Mouse (Mus musculus) ZHBTc4 (cell line): Measurements from ENCODE around the gene Vil1.

Experiments
- DNase-seq: peaks from one replicate; pipeline ENCODE4 v3.0.0-alpha.2; 2011; ENCODE audit warnings: low read depth, low spot score

The Vil1 gene

DNA sequence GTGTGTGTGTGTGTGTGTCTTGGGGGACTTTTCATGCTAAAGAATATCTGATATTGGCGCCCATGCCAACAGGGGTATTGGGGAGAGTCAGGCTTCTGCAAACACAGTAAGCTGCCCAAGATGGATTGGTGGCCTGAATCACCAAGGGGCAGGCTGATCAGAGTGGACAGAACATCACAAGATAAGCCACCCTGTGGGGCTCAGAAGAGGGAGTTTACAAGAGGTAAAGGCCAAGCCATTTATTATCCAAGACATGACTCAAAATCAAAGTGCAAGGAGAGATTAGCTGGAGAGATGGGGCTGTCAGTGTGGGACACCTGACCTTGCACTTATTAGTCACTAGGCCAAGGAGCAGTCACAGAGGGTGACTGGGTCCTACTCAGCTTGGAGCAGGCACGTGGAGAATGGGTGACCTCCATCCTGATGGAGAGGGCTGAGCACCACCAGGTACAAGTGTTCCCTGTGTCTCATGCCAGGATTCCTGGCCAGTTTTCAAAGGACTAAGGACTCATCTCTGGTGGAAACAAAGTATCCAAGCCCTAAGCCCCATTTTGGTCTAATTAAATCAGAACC lies 2.7 kb downstream of the Vil1 start:
- no peak for DNase-seq

DNA sequence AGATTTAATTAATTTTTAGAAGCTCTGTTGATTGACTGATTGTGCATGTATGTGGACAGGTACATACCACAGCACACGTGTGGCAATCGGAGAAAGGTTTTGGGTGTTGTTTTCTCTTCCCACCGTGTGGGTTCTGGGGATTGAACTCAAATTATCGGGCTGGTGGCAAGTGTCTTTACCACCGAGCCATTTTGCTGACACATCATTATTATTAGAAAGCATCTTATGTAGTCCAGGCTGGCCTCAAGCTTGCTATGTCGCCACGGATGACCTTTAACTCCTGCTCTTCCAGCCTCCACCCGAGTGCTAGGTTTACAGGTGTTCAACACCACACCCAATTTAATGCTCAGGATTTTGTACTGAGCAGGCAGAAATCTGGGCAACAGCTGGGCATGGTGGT lies 3.5 kb downstream of the Vil1 start:
- DNase-seq, result no peak

DNA sequence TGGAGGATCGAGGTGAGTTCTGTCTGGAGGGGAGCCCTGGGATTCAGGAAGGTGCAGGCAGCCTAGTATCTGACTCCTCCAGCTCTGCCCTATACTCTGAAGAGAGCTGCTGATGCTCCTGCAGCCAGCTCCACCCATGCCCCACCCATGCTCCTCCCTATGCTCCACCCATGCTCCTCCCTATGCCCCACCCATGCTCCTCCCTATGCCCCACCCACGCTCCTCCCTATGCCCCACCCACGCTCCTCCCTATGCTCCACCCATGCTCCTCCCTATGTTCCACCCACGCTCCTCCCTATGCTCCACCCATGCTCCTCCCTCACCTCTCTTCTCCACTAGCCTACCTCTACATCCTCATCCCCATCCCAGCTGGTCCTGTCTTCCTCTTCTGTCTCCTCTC lies 6.0 kb downstream of the Vil1 start:
- peak; percentile 62 for DNase-seq

DNA sequence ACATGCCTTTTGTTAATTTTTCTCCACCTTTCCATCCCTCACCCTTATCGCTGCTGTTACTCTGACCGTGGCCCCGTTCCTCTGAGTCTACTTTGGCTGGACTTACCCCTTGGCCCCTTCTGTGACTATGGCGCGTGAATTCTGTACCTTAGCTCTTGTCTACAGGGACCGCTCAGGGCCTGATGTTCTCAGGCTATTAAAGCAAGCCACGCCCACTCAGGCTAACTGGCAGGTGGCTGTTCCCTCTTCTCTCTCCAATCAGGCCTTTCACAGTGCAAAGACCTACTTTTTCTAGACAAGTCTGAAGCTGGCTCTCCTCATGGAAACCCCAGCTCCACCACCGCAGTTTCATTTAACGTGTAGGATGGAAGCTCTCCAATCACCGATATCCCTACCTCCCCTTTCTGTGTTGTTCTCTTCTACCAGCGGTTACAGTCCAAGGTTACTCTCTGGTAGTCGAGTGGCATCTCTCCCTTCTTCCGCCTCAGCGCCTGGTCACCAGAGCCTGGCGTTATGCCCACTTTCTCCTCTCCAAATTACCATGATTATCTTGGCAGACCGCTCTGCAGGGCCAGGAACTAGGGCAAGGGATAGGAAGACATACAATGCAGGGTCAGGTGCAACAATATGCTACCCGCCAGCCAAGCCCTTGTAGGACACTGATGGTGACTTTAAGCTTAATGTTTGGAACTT lies 9.7 kb downstream of the Vil1 start:
- peak; percentile 78 for DNase-seq

DNA sequence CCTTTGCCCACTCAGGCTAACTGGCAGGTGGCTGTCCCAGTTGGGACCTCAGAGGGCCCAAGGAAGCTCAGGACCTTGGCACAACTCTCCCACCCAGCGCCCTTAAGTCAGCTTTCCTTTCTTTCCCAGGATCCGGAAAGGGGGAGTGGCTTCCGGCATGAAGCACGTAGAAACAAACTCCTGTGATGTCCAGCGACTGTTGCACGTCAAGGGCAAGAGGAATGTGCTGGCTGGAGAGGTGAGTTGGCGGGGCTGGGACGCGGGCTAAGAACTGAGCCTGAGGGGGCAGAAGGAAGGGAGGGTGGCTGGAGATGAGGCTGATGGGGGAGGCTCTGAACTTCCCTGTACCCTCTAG lies 10.2 kb downstream of the Vil1 start:
- peak; percentile 39 for DNase-seq

DNA sequence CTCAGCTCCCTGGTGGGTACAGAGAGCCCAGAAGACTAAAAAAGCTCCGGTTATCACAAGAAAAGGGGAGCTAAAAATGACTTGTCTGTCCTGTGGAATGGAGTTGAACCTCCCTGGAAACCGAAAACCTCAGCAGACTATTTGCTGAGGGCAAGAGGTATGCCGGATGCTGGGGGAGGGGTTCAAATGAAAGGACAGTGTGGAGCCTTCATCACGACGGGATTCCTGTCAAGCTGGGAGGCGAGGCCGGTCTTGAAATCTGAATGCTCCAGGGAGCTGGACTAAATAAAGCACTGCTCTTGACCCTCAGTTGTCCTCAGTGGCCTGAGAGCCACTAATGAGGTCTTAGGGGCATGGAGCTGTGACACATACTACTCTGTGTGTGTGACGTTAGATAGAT lies 14.0 kb downstream of the Vil1 start:
- DNase-seq, result peak; percentile 34

DNA sequence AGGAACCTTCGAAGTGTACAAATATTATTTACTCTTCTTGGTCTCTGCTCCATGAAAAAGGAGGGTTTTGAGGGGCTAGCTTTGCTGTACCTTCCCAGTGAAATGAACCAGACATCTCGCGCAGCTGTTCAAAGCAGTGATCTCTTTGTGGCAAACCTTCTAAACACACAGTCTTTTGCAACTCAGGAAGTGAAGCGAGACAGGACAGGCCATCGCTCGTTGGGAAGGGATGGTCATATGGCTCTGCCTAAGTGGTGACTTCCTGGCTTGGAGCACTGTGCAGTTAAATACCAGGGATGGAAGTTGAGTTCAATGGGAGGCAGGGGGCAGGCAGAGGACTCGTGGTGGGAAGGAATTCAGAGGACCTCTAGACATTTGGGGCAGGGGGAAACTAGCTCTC lies 16.7 kb downstream of the Vil1 start:
- no peak for DNase-seq

DNA sequence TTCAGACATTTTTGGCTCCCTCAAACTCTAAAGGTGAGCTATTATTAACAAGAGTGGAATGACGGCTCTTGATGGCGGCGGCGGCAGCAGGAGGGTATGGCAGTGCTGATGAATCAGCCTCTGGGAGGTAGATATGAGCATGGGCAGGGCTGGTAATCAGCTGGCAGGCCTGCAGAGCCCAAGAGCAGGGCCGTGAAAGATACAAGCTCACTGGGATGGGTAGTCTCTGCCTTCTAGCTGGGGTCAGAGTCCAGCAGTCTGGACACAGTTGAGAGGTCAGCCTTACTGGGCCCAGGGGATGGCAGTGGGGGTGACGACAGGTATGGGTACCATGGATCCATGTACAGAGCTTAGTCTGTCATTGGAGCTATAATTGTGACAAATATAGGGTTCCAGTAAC lies 24.0 kb downstream of the Vil1 start:
- no peak for DNase-seq

DNA sequence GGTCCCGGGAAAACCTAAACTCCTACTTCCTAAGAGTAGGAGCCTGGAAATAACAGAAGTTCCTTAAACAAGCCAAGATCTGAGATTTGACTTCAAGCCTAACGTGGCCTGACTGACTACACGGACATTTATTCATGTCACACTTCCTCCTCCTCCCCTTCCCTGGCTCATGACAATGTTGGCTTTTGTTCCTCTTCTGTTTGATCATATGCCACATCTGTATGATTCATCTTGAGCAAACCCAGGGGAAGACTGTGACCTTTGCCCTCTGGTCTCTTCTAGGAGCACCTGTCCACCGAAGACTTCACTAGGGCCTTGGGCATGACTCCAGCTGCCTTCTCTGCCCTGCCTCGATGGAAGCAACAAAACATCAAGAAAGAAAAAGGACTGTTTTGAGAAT lies 25.4 kb downstream of the Vil1 start:
- no peak for DNase-seq

DNA sequence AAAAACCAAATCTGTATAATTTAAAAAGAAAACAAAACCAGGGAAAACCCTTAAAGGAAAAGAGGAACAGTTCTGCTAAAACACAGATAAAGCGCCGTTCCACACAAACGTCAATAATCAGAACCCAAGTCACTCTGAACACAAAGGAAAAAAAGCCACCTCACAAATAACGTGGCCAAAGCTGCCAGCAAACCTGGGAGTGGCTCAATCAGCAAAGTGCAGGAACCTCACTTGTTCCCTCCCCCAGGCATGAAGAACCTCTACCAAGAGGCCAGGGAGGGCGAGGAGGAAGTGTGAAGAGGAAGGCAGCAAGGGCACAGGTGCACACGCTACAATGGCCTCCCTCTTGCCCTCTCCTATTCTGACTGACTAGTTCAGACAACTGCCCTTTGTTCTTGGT lies 26.4 kb downstream of the Vil1 start:
- DNase-seq, result peak; percentile 10

DNA sequence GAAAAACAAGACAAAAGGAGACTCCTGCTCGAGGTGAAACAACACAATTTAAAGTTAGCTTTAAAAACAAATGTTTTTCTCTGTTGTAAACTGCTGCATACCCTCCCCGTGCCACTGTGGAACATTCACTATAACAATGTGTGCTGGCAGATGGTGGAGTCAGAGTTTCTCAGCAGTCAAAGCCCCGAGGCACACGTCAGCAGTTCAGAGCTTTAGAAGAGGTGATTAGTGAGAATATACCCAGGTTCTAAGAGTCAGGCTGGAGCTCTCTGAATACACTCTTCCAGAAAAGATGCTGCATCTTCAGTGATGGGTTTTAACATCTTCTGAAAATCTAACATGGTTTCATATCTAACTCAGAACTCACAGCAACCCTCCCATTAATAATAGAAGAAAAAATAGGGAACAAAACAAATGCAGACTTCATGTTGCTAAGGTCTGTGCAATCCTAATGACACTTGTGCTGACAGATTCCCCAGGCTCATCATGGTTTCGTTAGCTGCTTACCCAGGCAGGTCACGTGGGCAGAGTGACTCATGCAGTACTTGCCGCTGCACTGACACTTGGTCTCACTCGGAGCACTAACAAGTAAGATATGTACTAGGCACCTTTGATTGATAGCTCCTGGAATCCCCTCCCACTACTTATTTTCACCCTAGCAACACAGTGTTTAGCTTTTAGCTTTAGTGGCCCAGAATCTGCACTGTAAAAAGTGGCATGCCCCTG lies 28.7 kb downstream of the Vil1 start:
- DNase-seq, result no peak

DNA sequence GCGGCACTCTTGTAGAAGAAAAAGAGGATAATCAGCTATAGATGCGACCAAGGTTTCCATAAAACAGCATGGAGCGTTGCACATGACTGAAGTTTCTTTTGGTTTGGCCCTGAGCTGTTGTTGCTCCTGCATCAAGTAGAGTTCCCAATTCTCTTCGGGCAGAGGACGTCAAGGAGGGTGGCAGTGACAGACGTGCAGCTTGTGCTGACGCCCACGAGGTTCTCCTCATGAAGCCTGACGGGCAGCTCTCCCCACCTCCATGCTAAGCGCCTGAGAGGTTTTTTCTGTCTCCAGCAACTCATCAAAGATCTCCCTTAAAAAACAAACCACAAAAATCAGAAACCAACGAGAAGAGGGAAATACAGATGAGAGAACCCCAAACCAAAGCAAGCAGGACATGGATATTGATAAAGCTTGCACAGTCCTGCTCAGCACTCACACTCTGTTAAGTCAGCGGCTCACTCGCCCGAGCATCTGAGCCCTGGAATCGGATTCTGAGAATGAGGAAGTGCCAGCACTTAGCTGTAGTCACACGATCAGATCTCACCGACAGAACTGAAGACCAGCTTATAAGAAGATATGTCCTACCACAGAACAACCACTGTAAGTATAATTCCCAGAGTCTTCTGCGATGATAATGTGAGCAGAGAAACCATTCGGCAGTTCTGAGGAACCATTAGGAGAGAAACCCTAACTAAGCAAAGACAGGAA lies 30.1 kb downstream of the Vil1 start:
- no peak for DNase-seq

DNA sequence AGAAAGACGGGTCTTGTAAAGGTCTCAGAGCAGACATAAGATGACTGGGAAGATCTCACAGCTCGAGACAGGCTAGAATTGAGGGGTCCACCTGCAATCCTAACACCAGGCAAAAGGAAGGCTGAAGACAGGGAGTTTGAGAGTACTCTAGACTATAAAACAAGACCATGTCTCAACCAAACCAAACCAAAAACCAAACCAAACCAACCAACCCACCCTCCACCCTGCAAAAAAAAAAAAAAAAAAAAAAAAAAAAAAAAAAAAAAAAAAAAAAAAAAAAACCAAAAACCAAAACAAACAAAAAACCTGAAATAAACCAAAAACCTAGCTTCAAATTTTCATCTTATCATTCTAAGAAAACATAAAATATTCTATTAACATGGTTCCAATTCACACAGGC lies 35.4 kb downstream of the Vil1 start:
- DNase-seq, result no peak

DNA sequence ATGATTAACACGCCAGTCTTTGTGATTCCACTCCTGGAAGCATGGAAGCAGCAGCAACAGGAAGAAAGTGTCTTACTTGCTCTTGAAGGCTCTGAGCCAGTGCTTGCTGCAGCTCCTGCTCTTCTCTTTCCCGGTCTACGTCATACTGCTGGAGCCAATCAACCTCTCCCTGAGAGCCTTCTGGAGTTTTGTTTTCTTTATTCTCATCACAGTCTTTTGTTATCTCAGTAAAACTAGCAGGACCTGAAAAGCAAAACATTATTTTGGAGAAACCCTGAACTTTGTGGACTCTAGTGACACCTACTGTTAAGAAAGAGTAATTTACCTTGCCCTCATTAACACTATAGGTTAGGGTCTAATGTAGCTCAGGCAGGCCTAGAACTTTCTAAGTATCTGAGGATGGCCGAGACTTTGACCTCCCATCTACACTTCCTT lies 43.5 kb downstream of the Vil1 start:
- peak; percentile 54 for DNase-seq

DNA sequence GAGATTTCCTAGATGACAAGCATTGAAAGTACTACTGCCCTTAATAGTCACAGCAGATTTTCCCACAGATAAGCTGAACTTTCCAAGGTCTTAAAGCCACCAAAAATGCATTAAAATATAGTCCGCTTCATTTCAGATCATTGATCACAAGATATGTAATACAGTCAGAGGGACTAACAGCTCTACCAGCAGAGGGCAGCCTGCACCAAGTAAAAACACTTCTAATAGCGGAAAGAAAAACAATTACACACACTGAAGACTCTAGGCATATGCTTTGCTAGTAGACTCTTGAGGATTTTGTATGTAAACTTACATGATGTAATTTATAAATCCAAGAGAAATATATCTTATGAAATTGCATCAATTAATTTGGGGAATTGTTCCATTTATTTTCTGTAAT lies 51.1 kb downstream of the Vil1 start:
- peak; percentile 59 for DNase-seq
